In genomic region chrX:75415936-75416785, GRCm38 (mm10) we compare ENCODE assay signal across 7 mouse cellular contexts. TPM values are rescaled to one million over a fixed set of nuclear protein-coding genes. Genes with fewer than 3 reads are reported as not detected.
DNase-seq lines count a peak whose midpoint lies in the region; ATAC-seq and TF ChIP-seq lines count a peak whose summit lies in the region.

Gene Cmc4 (minus strand): TSS chrX:75416584.
Gene Mtcp1 (minus strand): TSS chrX:75416588.
Gene Brcc3 (plus strand): TSS chrX:75416628.

- H3K36me3 ChIP-seq in embryonic facial prominence, embryonic 12.5 days, result no peaks in the 10 kb centered on the region
- no peaks in the 10 kb centered on the region for H3K36me3 ChIP-seq in kidney, adult 2 months (ENCODE audit: control insufficient read depth, insufficient read depth, low read length)
- H3K36me3 ChIP-seq in limb, embryonic 12.5 days, result no peaks in the 10 kb centered on the region
- no peaks in the 10 kb centered on the region for H3K36me3 ChIP-seq in midbrain, embryonic 15.5 days (replicated peaks)
- H3K36me3 ChIP-seq in spleen, adult 2 months (ENCODE audit: control insufficient read depth, insufficient read depth, low read length), result no peaks in the 10 kb centered on the region

- H3K4me3 ChIP-seq in embryonic facial prominence, embryonic 12.5 days, result peak within 1 kb of the TSS; percentile 47
- H3K4me3 ChIP-seq in kidney, adult 2 months (ENCODE audit: insufficient read depth, low read depth, low read length), result peak within 1 kb of the TSS; percentile 84
- H3K4me3 ChIP-seq in limb, embryonic 12.5 days (replicated peaks), result peak within 1 kb of the TSS; percentile 48
- H3K4me3 ChIP-seq in midbrain, embryonic 15.5 days, result peak within 1 kb of the TSS; percentile 57
- peak within 1 kb of the TSS; percentile 82 for H3K4me3 ChIP-seq in spleen, adult 2 months (ENCODE audit: extremely low read depth, insufficient read depth, insufficient read length)

- TF ChIP-seq CTCF in kidney, adult 2 months (conservative IDR thresholded peaks at IDR 0.05; ENCODE audit: insufficient read depth, insufficient read length, low read depth, low read length), result no peak
- no peak for TF ChIP-seq CTCF in spleen, adult 2 months (IDR thresholded peaks at IDR 0.05; ENCODE audit: extremely low read depth, insufficient read depth, insufficient read length, insufficient replicate concordance)

- no peaks in the 10 kb centered on the region for H3K9me3 ChIP-seq in embryonic facial prominence, embryonic 12.5 days
- no peaks in the 10 kb centered on the region for H3K9me3 ChIP-seq in limb, embryonic 12.5 days
- no peaks in the 10 kb centered on the region for H3K9me3 ChIP-seq in midbrain, embryonic 15.5 days

- H3K4me2 ChIP-seq in embryonic facial prominence, embryonic 12.5 days (replicated peaks), result peak within 1 kb of the TSS; percentile 46
- peak within 1 kb of the TSS; percentile 51 for H3K4me2 ChIP-seq in limb, embryonic 12.5 days
- peak within 1 kb of the TSS; percentile 49 for H3K4me2 ChIP-seq in midbrain, embryonic 15.5 days

- peak; percentile 99 for ATAC-seq in embryonic facial prominence, embryonic 12.5 days (ENCODE audit: insufficient number of reproducible peaks, insufficient read depth, low FRiP score, low TSS enrichment)
- ATAC-seq in limb, embryonic 12.5 days (ENCODE audit: insufficient number of reproducible peaks, insufficient read depth, low FRiP score, low TSS enrichment, low read depth), result peak; percentile 99
- ATAC-seq in midbrain, embryonic 15.5 days (replicated peaks), result peak; percentile 100

- H3K9ac ChIP-seq in embryonic facial prominence, embryonic 12.5 days, result peak within 1 kb of the TSS; percentile 61
- H3K9ac ChIP-seq in limb, embryonic 12.5 days (replicated peaks), result peak within 1 kb of the TSS; percentile 52
- H3K9ac ChIP-seq in midbrain, embryonic 15.5 days, result peak within 1 kb of the TSS; percentile 65

- WGBS in embryonic facial prominence, embryonic 12.5 days, result 18% methylated on average over 52 of the region's 52 CpGs
- under 1% methylated on average over 52 of the region's 52 CpGs for WGBS in kidney, adult 2 months
- WGBS in limb, embryonic 12.5 days, result 11% methylated on average over 52 of the region's 52 CpGs
- 23% methylated on average over 52 of the region's 52 CpGs for WGBS in midbrain, embryonic 15.5 days
- WGBS in spleen, adult 2 months, result 24% methylated on average over 52 of the region's 52 CpGs

- H3K4me1 ChIP-seq in embryonic facial prominence, embryonic 12.5 days, result no peaks in the 10 kb centered on the region
- H3K4me1 ChIP-seq in kidney, adult 2 months (ENCODE audit: control insufficient read depth, insufficient read depth, low read length), result no peaks in the 10 kb centered on the region
- no peaks in the 10 kb centered on the region for H3K4me1 ChIP-seq in limb, embryonic 12.5 days (replicated peaks)
- no peaks in the 10 kb centered on the region for H3K4me1 ChIP-seq in midbrain, embryonic 15.5 days
- H3K4me1 ChIP-seq in spleen, adult 2 months (ENCODE audit: control insufficient read depth, insufficient read depth, insufficient read length), result no peaks in the 10 kb centered on the region

- no peaks in the 10 kb centered on the region for H3K27me3 ChIP-seq in embryonic facial prominence, embryonic 12.5 days
- no peaks in the 10 kb centered on the region for H3K27me3 ChIP-seq in kidney, adult 2 months (replicated peaks; ENCODE audit: control insufficient read depth, insufficient read depth, low read length)
- no peaks in the 10 kb centered on the region for H3K27me3 ChIP-seq in limb, embryonic 12.5 days
- no peaks in the 10 kb centered on the region for H3K27me3 ChIP-seq in midbrain, embryonic 15.5 days (replicated peaks)
- H3K27me3 ChIP-seq in spleen, adult 2 months (ENCODE audit: control insufficient read depth, insufficient read depth, low read length), result no peaks in the 10 kb centered on the region

- TF ChIP-seq POLR2A in kidney, adult 2 months (IDR thresholded peaks at IDR 0.05; ENCODE audit: low read depth, low read length), result peak; percentile 74
- TF ChIP-seq POLR2A in spleen, adult 2 months (IDR thresholded peaks at IDR 0.05; ENCODE audit: low read depth, low read length), result peak; percentile 40; the same call in 1 of the 2 replicates

- DNase-seq in adrenal gland, postnatal 25 days, result peak; percentile 83
- peak; percentile 86 to 94 for DNase-seq in heart, adult 18-20 months
- DNase-seq in kidney, adult 2 months, result peak; percentile 95
- DNase-seq in spleen, adult 2 months (ENCODE audit: low read depth in 1 of 2, low spot score in 2 of 2), result peak; percentile 77 to 84

- peak within 1 kb of the TSS; percentile 86 for H3K27ac ChIP-seq in embryonic facial prominence, embryonic 12.5 days
- H3K27ac ChIP-seq in kidney, adult 2 months (ENCODE audit: insufficient read depth, low read depth, low read length), result peak within 1 kb of the TSS; percentile 85
- peak within 1 kb of the TSS; percentile 89 for H3K27ac ChIP-seq in limb, embryonic 12.5 days
- H3K27ac ChIP-seq in midbrain, embryonic 15.5 days, result peak within 1 kb of the TSS; percentile 89
- H3K27ac ChIP-seq in spleen, adult 2 months (ENCODE audit: insufficient read depth, low read length), result peak within 1 kb of the TSS; percentile 89

RNA-seq across cellular contexts. Expression of gene Cmc4, which starts in this region (rescaled TPM):
- total RNA-seq in adrenal gland, postnatal 25 days (2021), result 10.0 and 12.2 TPM in 2 replicates
- 26.9 and 27.2 TPM in 2 replicates for polyA plus RNA-seq in embryonic facial prominence, embryonic 12.5 days (2016; fragmentation: Nextera tagmentation; extraction: Ambion mirVana)
- 10 to 100 TPM in 1 of 2 experiments, 1 to 10 TPM in 1; 7.9 to 10.7 TPM for total RNA-seq in heart, adult 18-20 months (2021)
- polyA plus RNA-seq in kidney, adult 2 months (2012; rRNA removed), result 3.7 and 5.8 TPM in 2 replicates
- 21.5 and 26.1 TPM in 2 replicates for polyA plus RNA-seq in limb, embryonic 12.5 days (2016; fragmentation: Nextera tagmentation; extraction: Ambion mirVana)
- polyA plus RNA-seq in midbrain, embryonic 15.5 days (2015; fragmentation: Nextera tagmentation; extraction: Ambion mirVana), result 21.1 and 23.7 TPM in 2 replicates
- 1.8 and 2.2 TPM in 2 replicates for polyA plus RNA-seq in spleen, adult 2 months (2012; rRNA removed)

RNA-seq across cellular contexts. Expression of gene Mtcp1, which starts in this region (rescaled TPM):
- total RNA-seq in adrenal gland, postnatal 25 days (2021), result 11.4 and 12.1 TPM in 2 replicates
- polyA plus RNA-seq in embryonic facial prominence, embryonic 12.5 days (2016; fragmentation: Nextera tagmentation; extraction: Ambion mirVana), result 13.8 and 14.3 TPM in 2 replicates
- total RNA-seq in heart, adult 18-20 months (2021), result 1 to 10 TPM; 2.7 to 2.9 TPM
- 4.3 and 5.2 TPM in 2 replicates for polyA plus RNA-seq in kidney, adult 2 months (2012; rRNA removed)
- polyA plus RNA-seq in limb, embryonic 12.5 days (2016; fragmentation: Nextera tagmentation; extraction: Ambion mirVana), result 10.1 and 12.6 TPM in 2 replicates
- 6.7 and 7.2 TPM in 2 replicates for polyA plus RNA-seq in midbrain, embryonic 15.5 days (2015; fragmentation: Nextera tagmentation; extraction: Ambion mirVana)
- polyA plus RNA-seq in spleen, adult 2 months (2012; rRNA removed), result 3.6 and 3.9 TPM in 2 replicates

RNA-seq across cellular contexts. Expression of gene Brcc3, which starts in this region (rescaled TPM):
- total RNA-seq in adrenal gland, postnatal 25 days (2021), result 27.7 and 29.1 TPM in 2 replicates
- polyA plus RNA-seq in embryonic facial prominence, embryonic 12.5 days (2016; fragmentation: Nextera tagmentation; extraction: Ambion mirVana), result 60.4 and 62.4 TPM in 2 replicates
- 10 to 100 TPM; 21.3 to 29.2 TPM for total RNA-seq in heart, adult 18-20 months (2021)
- polyA plus RNA-seq in kidney, adult 2 months (2012; rRNA removed), result 9.7 and 14.3 TPM in 2 replicates
- polyA plus RNA-seq in limb, embryonic 12.5 days (2016; fragmentation: Nextera tagmentation; extraction: Ambion mirVana), result 73.6 and 77.8 TPM in 2 replicates
- polyA plus RNA-seq in midbrain, embryonic 15.5 days (2015; fragmentation: Nextera tagmentation; extraction: Ambion mirVana), result 44.1 and 47.1 TPM in 2 replicates
- polyA plus RNA-seq in spleen, adult 2 months (2012; rRNA removed), result 3.1 and 4.4 TPM in 2 replicates

Comparison
In these comparisons a context has a peak if more than half of its experiments do, and no peak if none do; other contexts are left out.
1. Peak in every context shown above with its lines: DNase-seq, ATAC-seq, H3K4me3 ChIP-seq and H3K27ac ChIP-seq.